Mouse (Mus musculus) heart, embryonic 11.5 days (tissue): ENCODE measurements around the gene Susd1. TPM values are rescaled to one million over a fixed set of nuclear protein-coding genes. Genes with fewer than 3 reads are reported as not detected.

Experiments used
- ATAC-seq: fragments of 200-750 bp; cut with Nextera tagmentation; replicated peaks from 2 replicates; pipeline ENCODE4 v1.8.0; 2017; ENCODE audit warnings: moderate library complexity; ENCODE audit not compliant: insufficient number of reproducible peaks, low FRiP score, low TSS enrichment
- H3K27ac ChIP-seq: fragments of 300-500 bp; sonication (generic); 2 replicates; pipeline ENCODE4 v1.5.1; 2014; ENCODE audit warnings: mild to moderate bottlenecking, low read depth, low read length
- H3K27me3 ChIP-seq: fragments of 300-500 bp; sonication (generic); 2 replicates; pipeline ENCODE4 v1.6.1; 2014; ENCODE audit warnings: mild to moderate bottlenecking, low read length, mixed read lengths; ENCODE audit not compliant: control insufficient read depth, insufficient read depth
- H3K36me3 ChIP-seq: fragments of 300-500 bp; sonication (generic); 2 replicates; pipeline ENCODE4 v1.6.1; 2014; ENCODE audit warnings: mild to moderate bottlenecking, low read length, moderate library complexity, mixed read lengths; ENCODE audit not compliant: control insufficient read depth, insufficient read depth
- H3K4me1 ChIP-seq: fragments of 300-500 bp; sonication (generic); 2 replicates; pipeline ENCODE4 v1.6.1; 2014; ENCODE audit warnings: low read length; ENCODE audit not compliant: control insufficient read depth, insufficient read depth
- H3K4me2 ChIP-seq: fragments of 300-500 bp; sonication (generic); 2 replicates; pipeline ENCODE4 v1.6.1; 2014; ENCODE audit warnings: mild to moderate bottlenecking, moderate library complexity
- H3K4me3 ChIP-seq: fragments of 300-500 bp; sonication (generic); 2 replicates; pipeline ENCODE4 v1.5.1; 2014; ENCODE audit warnings: low read depth, low read length
- H3K9ac ChIP-seq: fragments of 300-500 bp; sonication (generic); 2 replicates; pipeline ENCODE4 v1.6.1; 2014; ENCODE audit warnings: mild to moderate bottlenecking, low read depth, low read length, moderate library complexity
- H3K9me3 ChIP-seq: fragments of 300-500 bp; sonication (generic); replicated peaks from 2 replicates; pipeline ENCODE4 v1.6.1; 2016; ENCODE audit warnings: low read length; ENCODE audit not compliant: control insufficient read depth
- WGBS: fragments of 180-500 bp; shearing (Covaris S2); extraction: QIAGEN DNeasy Blood & Tissue Kit; methylation state at CpG from one replicate; pipeline ENCODE4 v1.1.7; 2014; ENCODE audit not compliant: insufficient replicate concordance; 5-methylcytosine and 5-hydroxymethylcytosine counted together
- polyA plus RNA-seq: library from polyadenylated mRNA; unstranded; fragments of >200 nt; fragmentation: Nextera tagmentation; extraction: Ambion mirVana; gene quantifications from 2 replicates; pipeline ENCODE4 v1.2.1, GENCODE M21; 2014

Gene Susd1
- polyA plus RNA-seq, 1 experiment from 2014 or later, result 5.4 TPM

- Histone ChIP-seq H3K4me2 (peak overlapping the region; percentile 23), H3K4me3 (no peak overlapping the region), H3K9me3 (no peaks in the 10 kb centered on the region), H3K9ac (no peak overlapping the region), H3K27ac (no peak overlapping the region), H3K4me1 (0 out of 2 replicates have a peak, but pooled peaks cover 2% of the 10 kb centered on the region), H3K36me3 (no peaks in the 10 kb centered on the region; the same call in 1 of the 2 replicates), H3K27me3 (no peaks in the 10 kb centered on the region)
- 27% methylated on average over 12 of the region's 12 CpGs for WGBS
- no peak for ATAC-seq
Observed at GRCm38 (mm10) chr4:59382131-59382530, 56.3 kb downstream of the Susd1 start.

GRCm38 (mm10) chr4:59381007-59381743 lies 57.3 kb downstream of the Susd1 start:
- Histone ChIP-seq H3K4me1 (0 out of 2 replicates have a peak, but pooled peaks cover 2% of the 10 kb centered on the region), H3K9ac (no peak overlapping the region), H3K36me3 (no peaks in the 10 kb centered on the region; the same call in 1 of the 2 replicates), H3K4me2 (no peak overlapping the region), H3K9me3 (no peaks in the 10 kb centered on the region), H3K27ac (no peak overlapping the region), H3K4me3 (no peak overlapping the region), H3K27me3 (no peaks in the 10 kb centered on the region)
- no peak for ATAC-seq
- 71% methylated on average over 13 of the region's 13 CpGs for WGBS

DNA sequence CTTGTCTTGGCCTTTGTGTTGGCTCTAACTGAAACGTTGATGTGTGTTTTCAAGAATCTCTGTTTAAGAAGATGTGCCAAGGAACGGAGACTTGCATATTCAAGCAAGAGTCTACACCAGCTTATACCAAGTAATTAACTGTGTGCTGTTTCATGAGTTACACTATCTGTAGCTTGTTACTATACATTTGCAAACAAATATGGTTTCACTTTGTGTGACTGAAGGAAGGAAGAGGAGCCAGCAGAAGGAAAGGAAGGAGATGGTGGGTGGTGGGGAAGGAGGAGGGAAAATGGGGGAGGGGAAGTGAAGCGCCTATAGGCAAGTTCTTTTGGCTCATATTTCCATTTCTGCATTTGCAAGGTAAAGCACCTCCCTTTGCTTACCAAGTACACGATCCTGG lies 58.0 kb downstream of the Susd1 start:
- Histone ChIP-seq H3K27ac (no peak overlapping the region), H3K27me3 (no peaks in the 10 kb centered on the region), H3K36me3 (no peaks in the 10 kb centered on the region; the same call in 1 of the 2 replicates), H3K9ac (no peak overlapping the region), H3K4me1 (0 out of 2 replicates have a peak, but pooled peaks cover 2% of the 10 kb centered on the region), H3K4me2 (no peak overlapping the region), H3K9me3 (no peaks in the 10 kb centered on the region), H3K4me3 (no peak overlapping the region)
- 82% methylated on average over 4 of the region's 4 CpGs for WGBS
- ATAC-seq, result no peak

- H3K9ac ChIP-seq, result no peak overlapping the region
- WGBS, result 72% methylated on average over 5 of the region's 5 CpGs
- H3K4me2 ChIP-seq, result no peak overlapping the region
- H3K9me3 ChIP-seq, result no peaks in the 10 kb centered on the region
- no peak for ATAC-seq
- no peaks in the 10 kb centered on the region; the same call in 1 of the 2 replicates for H3K36me3 ChIP-seq
- H3K27ac ChIP-seq, result no peak overlapping the region
- H3K4me1 ChIP-seq, result 0 out of 2 replicates have a peak, but pooled peaks cover 2% of the 10 kb centered on the region
- H3K4me3 ChIP-seq, result no peak overlapping the region
- no peaks in the 10 kb centered on the region for H3K27me3 ChIP-seq
Observed at GRCm38 (mm10) chr4:59379876-59380275, 58.6 kb downstream of the Susd1 start.

GRCm38 (mm10) chr4:59378631-59379030 lies 59.8 kb downstream of the Susd1 start:
- no peak overlapping the region for H3K4me2 ChIP-seq
- no peak overlapping the region for H3K4me3 ChIP-seq
- H3K9me3 ChIP-seq, result no peaks in the 10 kb centered on the region
- no peak overlapping the region for H3K27ac ChIP-seq
- 0 out of 2 replicates have a peak, but pooled peaks cover 2% of the 10 kb centered on the region for H3K4me1 ChIP-seq
- ATAC-seq, result no peak
- WGBS, result 90% methylated on average over 4 of the region's 4 CpGs
- no peaks in the 10 kb centered on the region; the same call in 1 of the 2 replicates for H3K36me3 ChIP-seq
- H3K9ac ChIP-seq, result no peak overlapping the region
- no peaks in the 10 kb centered on the region for H3K27me3 ChIP-seq

GRCm38 (mm10) chr4:59374271-59374938 lies 64.0 kb downstream of the Susd1 start:
- no peaks in the 10 kb centered on the region; the same call in 1 of the 2 replicates for H3K36me3 ChIP-seq
- ATAC-seq, result no peak
- no peaks in the 10 kb centered on the region for H3K9me3 ChIP-seq
- peaks cover 10% of the 10 kb centered on the region for H3K4me1 ChIP-seq
- H3K4me2 ChIP-seq, result no peak overlapping the region
- no peak overlapping the region for H3K9ac ChIP-seq
- 80% methylated on average over 10 of the region's 10 CpGs for WGBS
- H3K27ac ChIP-seq, result no peak overlapping the region
- no peak overlapping the region for H3K4me3 ChIP-seq
- H3K27me3 ChIP-seq, result no peaks in the 10 kb centered on the region

DNA sequence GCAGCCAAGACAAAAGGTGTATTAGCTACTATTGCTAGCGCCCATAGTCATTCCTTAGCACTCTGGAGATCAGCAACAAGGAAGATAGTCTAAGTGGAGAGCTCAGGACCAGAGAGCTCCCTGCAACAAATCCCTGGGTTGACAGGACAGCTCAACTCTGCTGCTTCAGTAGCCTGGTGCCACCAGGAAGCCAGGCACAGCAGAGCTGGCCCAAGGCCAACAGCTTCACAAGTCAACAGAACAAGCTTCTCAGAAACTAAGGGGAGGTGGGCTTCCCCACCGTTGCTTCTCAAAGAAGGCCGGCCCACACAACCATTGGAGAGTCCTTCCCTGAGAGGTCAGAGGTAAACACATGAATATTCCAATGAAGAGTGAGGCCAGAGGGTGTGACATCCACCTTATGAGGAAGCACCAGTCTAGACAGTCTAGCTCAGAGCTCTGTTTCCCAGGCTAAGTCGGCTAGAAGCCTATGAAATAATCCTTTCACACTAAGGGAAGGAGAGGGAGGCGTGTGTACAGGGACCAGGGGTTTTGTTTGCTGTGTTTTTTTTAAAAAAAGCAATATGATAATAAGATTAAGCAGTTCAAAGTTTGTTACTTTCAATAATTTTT lies 65.8 kb downstream of the Susd1 start:
- no peak overlapping the region for H3K27ac ChIP-seq
- no peak overlapping the region for H3K4me2 ChIP-seq
- WGBS, result 57% methylated on average over 5 of the region's 5 CpGs
- no peaks in the 10 kb centered on the region for H3K27me3 ChIP-seq
- H3K4me1 ChIP-seq, result peaks cover 10% of the 10 kb centered on the region
- ATAC-seq, result no peak
- no peaks in the 10 kb centered on the region for H3K36me3 ChIP-seq
- H3K4me3 ChIP-seq, result no peak overlapping the region
- H3K9me3 ChIP-seq, result no peaks in the 10 kb centered on the region
- no peak overlapping the region for H3K9ac ChIP-seq

- ATAC-seq, result no peak
- 94% methylated on average over 5 of the region's 5 CpGs for WGBS
- no peaks in the 10 kb centered on the region for H3K27me3 ChIP-seq
- no peaks in the 10 kb centered on the region for H3K9me3 ChIP-seq
- H3K9ac ChIP-seq, result no peak overlapping the region
- peaks cover 10% of the 10 kb centered on the region for H3K4me1 ChIP-seq
- H3K4me2 ChIP-seq, result no peak overlapping the region
- H3K4me3 ChIP-seq, result no peak overlapping the region
- no peaks in the 10 kb centered on the region for H3K36me3 ChIP-seq
- H3K27ac ChIP-seq, result no peak overlapping the region
Observed at GRCm38 (mm10) chr4:59371910-59372309, 66.5 kb downstream of the Susd1 start.
